Mouse (Mus musculus): Measurements from ENCODE around the gene Zfp949. TPM values are rescaled to one million over a fixed set of nuclear protein-coding genes. Genes with fewer than 3 reads are reported as not detected.

The Zfp949 gene
- total and polyA plus RNA-seq, 2 experiments from 2014 or later: 3.3 to 5.6 TPM

DNA sequence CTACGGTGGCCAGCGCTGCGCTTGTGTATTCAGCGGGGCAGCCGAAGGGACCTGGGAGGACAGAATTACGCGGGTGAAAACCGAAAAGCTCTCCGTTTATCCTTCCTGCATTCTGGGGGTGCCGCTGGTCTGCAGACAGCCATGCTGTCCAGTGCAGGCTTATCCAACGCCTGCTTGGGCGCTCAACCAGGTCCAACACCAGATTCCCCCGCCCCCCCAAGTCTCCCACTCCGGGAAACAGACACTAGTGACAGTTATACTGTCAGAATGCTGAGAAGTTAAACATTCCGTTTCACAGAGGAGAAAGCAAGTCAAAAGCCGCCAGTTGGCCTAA, 24.5 kb upstream of the Zfp949 start:
- H3K4me2 ChIP-seq (ENCODE audit: low read depth, low read length): peak overlapping the region; percentile 87
- ATAC-seq (ENCODE audit: insufficient read depth, low read depth): no peak
- no peak for DNase-seq (ENCODE audit: low spot score)
- WGBS: under 1% methylated on average over 16 of the region's 16 CpGs
- H3K4me3 ChIP-seq (ENCODE audit: low read depth, low read length): peak overlapping the region; percentile 72
- H3K36me3 ChIP-seq (replicated peaks; ENCODE audit: control insufficient read depth, insufficient read depth, low read length): peaks cover 14% of the 10 kb centered on the region
- no peaks in the 10 kb centered on the region for H3K9me3 ChIP-seq (replicated peaks; ENCODE audit: control insufficient read depth, low read length)
- TF ChIP-seq EP300 (IDR thresholded peaks at IDR 0.05; ENCODE audit: low read depth): no peak
- TF ChIP-seq CTCF (IDR thresholded peaks at IDR 0.05; ENCODE audit: low read depth): no peak; the same call in 1 of the 2 replicates
- H3K9ac ChIP-seq (replicated peaks; ENCODE audit: low read depth, low read length): peak overlapping the region; percentile 55
- no peaks in the 10 kb centered on the region for H3K27me3 ChIP-seq (ENCODE audit: control insufficient read depth, insufficient read depth, low read length)
- peaks cover 17% of the 10 kb centered on the region for H3K4me1 ChIP-seq (ENCODE audit: control insufficient read depth, insufficient read depth)
- H3K27ac ChIP-seq (ENCODE audit: low read depth): peak overlapping the region; percentile 79

GRCm38 (mm10) chr9:88524367-88524766, 23.5 kb upstream of the Zfp949 start:
- Histone ChIP-seq H3K27me3 (ENCODE audit: control insufficient read depth, insufficient read depth, low read length) (no peaks in the 10 kb centered on the region), H3K9me3 (replicated peaks; ENCODE audit: control insufficient read depth, low read length) (no peaks in the 10 kb centered on the region), H3K4me2 (ENCODE audit: low read depth, low read length) (no peak overlapping the region), H3K27ac (ENCODE audit: low read depth) (no peak overlapping the region), H3K4me3 (ENCODE audit: low read depth, low read length) (no peak overlapping the region), H3K9ac (replicated peaks; ENCODE audit: low read depth, low read length) (no peak overlapping the region), H3K36me3 (replicated peaks; ENCODE audit: control insufficient read depth, insufficient read depth, low read length) (peaks cover 14% of the 10 kb centered on the region), H3K4me1 (ENCODE audit: control insufficient read depth, insufficient read depth) (peaks cover 17% of the 10 kb centered on the region)
- no peak for ATAC-seq (ENCODE audit: insufficient read depth, low read depth)
- DNase-seq (ENCODE audit: low spot score): no peak
- TF ChIP-seq CTCF (IDR thresholded peaks at IDR 0.05; ENCODE audit: low read depth): no peak; the same call in 1 of the 2 replicates
- no peak for TF ChIP-seq EP300 (IDR thresholded peaks at IDR 0.05; ENCODE audit: low read depth)
- 91% methylated on average over 2 of the region's 2 CpGs for WGBS

- no peak overlapping the region for H3K9ac ChIP-seq (replicated peaks; ENCODE audit: low read depth, low read length)
- H3K4me2 ChIP-seq (ENCODE audit: low read depth, low read length): no peak overlapping the region
- DNase-seq (ENCODE audit: low spot score) (no peak), ATAC-seq (ENCODE audit: insufficient read depth, low read depth) (no peak)
- no peaks in the 10 kb centered on the region for H3K27me3 ChIP-seq (ENCODE audit: control insufficient read depth, insufficient read depth, low read length)
- peaks cover 17% of the 10 kb centered on the region for H3K4me1 ChIP-seq (ENCODE audit: control insufficient read depth, insufficient read depth)
- no peak overlapping the region for H3K4me3 ChIP-seq (ENCODE audit: low read depth, low read length)
- H3K9me3 ChIP-seq (replicated peaks; ENCODE audit: control insufficient read depth, low read length): no peaks in the 10 kb centered on the region
- TF ChIP-seq CTCF (IDR thresholded peaks at IDR 0.05; ENCODE audit: low read depth): no peak
- no peak for TF ChIP-seq EP300 (IDR thresholded peaks at IDR 0.05; ENCODE audit: low read depth)
- 79% methylated on average over 3 of the region's 3 CpGs for WGBS
- peaks cover 14% of the 10 kb centered on the region for H3K36me3 ChIP-seq (replicated peaks; ENCODE audit: control insufficient read depth, insufficient read depth, low read length)
- H3K27ac ChIP-seq (ENCODE audit: low read depth): no peak overlapping the region
These were observed 23.0 kb upstream of the Zfp949 start for GRCm38 (mm10) chr9:88524796-88525195.

DNA sequence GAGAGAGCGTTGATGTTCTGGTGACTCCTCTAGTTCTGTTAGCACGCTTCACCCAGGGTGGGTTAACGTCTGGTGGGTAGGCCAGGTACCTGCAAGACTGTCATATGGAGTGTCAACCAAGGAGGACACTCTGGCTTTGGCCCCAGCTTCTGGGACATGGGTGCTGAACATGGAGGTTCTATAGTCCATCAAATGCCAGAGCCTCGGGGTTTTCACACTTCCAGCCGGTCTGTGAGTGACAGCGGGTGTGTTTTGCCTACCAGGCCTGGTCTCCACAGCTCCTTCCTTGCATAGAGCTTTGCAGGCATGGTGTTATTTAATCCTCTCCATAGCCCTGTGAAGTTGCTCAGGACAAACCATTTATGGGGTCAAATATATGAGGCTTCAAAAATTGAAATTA, 22.5 kb upstream of the Zfp949 start:
- Histone ChIP-seq H3K9ac (replicated peaks; ENCODE audit: low read depth, low read length) (no peak overlapping the region), H3K4me3 (ENCODE audit: low read depth, low read length) (no peak overlapping the region), H3K9me3 (replicated peaks; ENCODE audit: control insufficient read depth, low read length) (no peaks in the 10 kb centered on the region), H3K36me3 (replicated peaks; ENCODE audit: control insufficient read depth, insufficient read depth, low read length) (peaks cover 10% of the 10 kb centered on the region), H3K27me3 (ENCODE audit: control insufficient read depth, insufficient read depth, low read length) (no peaks in the 10 kb centered on the region), H3K27ac (ENCODE audit: low read depth) (no peak overlapping the region), H3K4me2 (ENCODE audit: low read depth, low read length) (no peak overlapping the region), H3K4me1 (ENCODE audit: control insufficient read depth, insufficient read depth) (peaks cover 13% of the 10 kb centered on the region)
- ATAC-seq (ENCODE audit: insufficient read depth, low read depth) (no peak), DNase-seq (ENCODE audit: low spot score) (no peak)
- no peak for TF ChIP-seq EP300 (IDR thresholded peaks at IDR 0.05; ENCODE audit: low read depth)
- WGBS: 89% methylated on average over 6 of the region's 6 CpGs

- Histone ChIP-seq H3K36me3 (replicated peaks; ENCODE audit: control insufficient read depth, insufficient read depth, low read length) (no peaks in the 10 kb centered on the region), H3K4me3 (ENCODE audit: low read depth, low read length) (no peak overlapping the region), H3K27me3 (ENCODE audit: control insufficient read depth, insufficient read depth, low read length) (no peaks in the 10 kb centered on the region), H3K4me2 (ENCODE audit: low read depth, low read length) (no peak overlapping the region), H3K4me1 (ENCODE audit: control insufficient read depth, insufficient read depth) (peaks cover 4% of the 10 kb centered on the region; the same call in 1 of the 2 replicates), H3K27ac (ENCODE audit: low read depth) (no peak overlapping the region), H3K9me3 (replicated peaks; ENCODE audit: control insufficient read depth, low read length) (no peaks in the 10 kb centered on the region), H3K9ac (replicated peaks; ENCODE audit: low read depth, low read length) (no peak overlapping the region)
- no peak for DNase-seq (ENCODE audit: low spot score)
- 64% methylated on average over 4 of the region's 4 CpGs for WGBS
- no peak for ATAC-seq (ENCODE audit: insufficient read depth, low read depth)
- no peak for TF ChIP-seq EP300 (IDR thresholded peaks at IDR 0.05; ENCODE audit: low read depth)
- no peak for TF ChIP-seq CTCF (IDR thresholded peaks at IDR 0.05; ENCODE audit: low read depth)
These were observed 19.9 kb upstream of the Zfp949 start for GRCm38 (mm10) chr9:88527956-88528355.

GRCm38 (mm10) chr9:88528736-88529135, 19.1 kb upstream of the Zfp949 start:
- 87% methylated on average over 5 of the region's 5 CpGs for WGBS
- Histone ChIP-seq H3K4me1 (ENCODE audit: control insufficient read depth, insufficient read depth) (no peaks in the 10 kb centered on the region), H3K9me3 (replicated peaks; ENCODE audit: control insufficient read depth, low read length) (no peaks in the 10 kb centered on the region), H3K27me3 (ENCODE audit: control insufficient read depth, insufficient read depth, low read length) (no peaks in the 10 kb centered on the region), H3K36me3 (replicated peaks; ENCODE audit: control insufficient read depth, insufficient read depth, low read length) (no peaks in the 10 kb centered on the region), H3K4me3 (ENCODE audit: low read depth, low read length) (no peak overlapping the region), H3K9ac (replicated peaks; ENCODE audit: low read depth, low read length) (no peak overlapping the region), H3K27ac (ENCODE audit: low read depth) (no peak overlapping the region), H3K4me2 (ENCODE audit: low read depth, low read length) (no peak overlapping the region)
- no peak for DNase-seq (ENCODE audit: low spot score)
- no peak for ATAC-seq (ENCODE audit: insufficient read depth, low read depth)
- TF ChIP-seq EP300 (IDR thresholded peaks at IDR 0.05; ENCODE audit: low read depth) (no peak), CTCF (IDR thresholded peaks at IDR 0.05; ENCODE audit: low read depth) (no peak)
